Mouse (Mus musculus) liver, postnatal 0 days (tissue): ENCODE data around the gene Fgd1. TPM values are rescaled to one million over a fixed set of nuclear protein-coding genes. Genes with fewer than 3 reads are reported as not detected.

Experiments
- ATAC-seq: fragments of 200-750 bp; cut with Nextera tagmentation; 2 replicates; pipeline ENCODE4 v1.8.0; 2017; ENCODE audit warnings: mild to moderate bottlenecking, moderate library complexity
- DNase-seq: peaks from one replicate; pipeline ENCODE4 v3.0.0-alpha.2; 2016
- H3K27ac ChIP-seq: fragments of 300-500 bp; sonication (generic); 2 replicates; pipeline ENCODE4 v1.5.1; 2014; ENCODE audit warnings: antibody characterized with exemption, moderate library complexity, mild to moderate bottlenecking, low read depth
- H3K27me3 ChIP-seq: fragments of 300-500 bp; sonication (generic); 2 replicates; pipeline ENCODE4 v1.6.1; 2014; ENCODE audit warnings: low read length, control low read depth, mixed read lengths; ENCODE audit not compliant: insufficient read depth
- H3K36me3 ChIP-seq: fragments of 300-500 bp; sonication (generic); replicated peaks from 2 replicates; pipeline ENCODE4 v1.6.1; 2014; ENCODE audit warnings: mild to moderate bottlenecking, control low read depth, low read length, moderate library complexity, mixed read lengths; ENCODE audit not compliant: insufficient read depth
- H3K4me1 ChIP-seq: fragments of 300-500 bp; sonication (generic); 2 replicates; pipeline ENCODE4 v1.6.1; 2014; ENCODE audit warnings: antibody characterized with exemption, mild to moderate bottlenecking, control low read depth; ENCODE audit not compliant: insufficient read depth
- H3K4me2 ChIP-seq: fragments of 300-500 bp; sonication (generic); 2 replicates; pipeline ENCODE4 v1.6.1; 2014; ENCODE audit warnings: low read depth, mild to moderate bottlenecking, low read length, moderate library complexity, mixed read lengths
- H3K4me3 ChIP-seq: fragments of 300-500 bp; sonication (generic); 2 replicates; pipeline ENCODE4 v1.5.1; 2014; ENCODE audit warnings: low read depth, low read length
- H3K9ac ChIP-seq: fragments of 300-500 bp; sonication (generic); replicated peaks from 2 replicates; pipeline ENCODE4 v1.6.1; 2014; ENCODE audit warnings: mild to moderate bottlenecking, moderate library complexity
- H3K9me3 ChIP-seq: fragments of 300-500 bp; sonication (generic); 2 replicates; pipeline ENCODE4 v1.6.1; 2016; ENCODE audit warnings: mild to moderate bottlenecking, control low read depth, low read length, mixed read lengths
- CTCF ChIP-seq: sonication (generic); IDR thresholded peaks from 2 replicates; pipeline ENCODE4 v1.5.1; 2016; ENCODE audit warnings: antibody characterized with exemption, low read depth
- EP300 ChIP-seq: IDR thresholded peaks from 2 replicates; pipeline ENCODE4 v1.6.1; 2016; ENCODE audit warnings: antibody characterized with exemption, low read depth, mild to moderate bottlenecking
- WGBS: fragments of 180-500 bp; shearing (Covaris S2); extraction: QIAGEN DNeasy Blood & Tissue Kit; methylation state at CpG from one replicate; pipeline ENCODE4 v1.1.7; 2014; ENCODE audit not compliant: insufficient replicate concordance; 5-methylcytosine and 5-hydroxymethylcytosine counted together
- polyA plus RNA-seq: library from polyadenylated mRNA; unstranded; fragments of >200 nt; fragmentation: Nextera tagmentation; extraction: Ambion mirVana; gene quantifications from 2 replicates; pipeline ENCODE4 v1.2.1, GENCODE M21; 2015

Gene Fgd1
- polyA plus RNA-seq, 1 experiment from 2014 or later, result 1.1 TPM

- Histone ChIP-seq H3K4me1 (no peaks in the 10 kb centered on the region), H3K4me2 (no peak overlapping the region), H3K4me3 (no peak overlapping the region), H3K27ac (no peak overlapping the region), H3K9me3 (no peaks in the 10 kb centered on the region), H3K9ac (no peak overlapping the region), H3K36me3 (no peaks in the 10 kb centered on the region), H3K27me3 (no peaks in the 10 kb centered on the region)
- 13% methylated on average over 7 of the region's 7 CpGs for WGBS
- ATAC-seq (peak; percentile 50; the same call in 1 of the 2 replicates), DNase-seq (peak; percentile 16)
- TF ChIP-seq CTCF (peak; percentile 67), EP300 (no peak)
Observed at GRCm38 (mm10) chrX:151116795-151117194, 70.8 kb downstream of the Fgd1 start.

GRCm38 (mm10) chrX:151117432-151117831 is 71.5 kb downstream of the Fgd1 start:
- Histone ChIP-seq H3K4me2 (no peak overlapping the region), H3K27ac (no peak overlapping the region), H3K4me3 (no peak overlapping the region), H3K9ac (no peak overlapping the region), H3K4me1 (no peaks in the 10 kb centered on the region), H3K27me3 (no peaks in the 10 kb centered on the region), H3K9me3 (no peaks in the 10 kb centered on the region), H3K36me3 (no peaks in the 10 kb centered on the region)
- ATAC-seq, result no peak
- TF ChIP-seq CTCF, result peak; percentile 51
- TF ChIP-seq EP300, result no peak
- DNase-seq, result no peak
- 9% methylated on average over 2 of the region's 2 CpGs for WGBS

GRCm38 (mm10) chrX:151123933-151124332 is 78.0 kb downstream of the Fgd1 start:
- H3K27ac ChIP-seq, result no peak overlapping the region
- H3K9ac ChIP-seq, result no peak overlapping the region
- no peak overlapping the region for H3K4me2 ChIP-seq
- H3K9me3 ChIP-seq, result no peaks in the 10 kb centered on the region
- TF ChIP-seq CTCF (no peak), EP300 (no peak)
- no peaks in the 10 kb centered on the region for H3K27me3 ChIP-seq
- WGBS, result 63% methylated on average over 2 of the region's 2 CpGs
- ATAC-seq (no peak), DNase-seq (no peak)
- H3K36me3 ChIP-seq, result no peaks in the 10 kb centered on the region
- H3K4me1 ChIP-seq, result no peaks in the 10 kb centered on the region
- H3K4me3 ChIP-seq, result no peak overlapping the region

- H3K4me1 ChIP-seq, result no peaks in the 10 kb centered on the region
- H3K27ac ChIP-seq, result no peak overlapping the region
- ATAC-seq (no peak), DNase-seq (no peak)
- H3K9ac ChIP-seq, result no peak overlapping the region
- WGBS, result 68% methylated on average over 3 of the region's 3 CpGs
- no peaks in the 10 kb centered on the region for H3K27me3 ChIP-seq
- no peaks in the 10 kb centered on the region for H3K9me3 ChIP-seq
- no peak overlapping the region for H3K4me3 ChIP-seq
- H3K4me2 ChIP-seq, result no peak overlapping the region
- no peaks in the 10 kb centered on the region for H3K36me3 ChIP-seq
- TF ChIP-seq CTCF, result peak; percentile 39
- TF ChIP-seq EP300, result no peak
Observed at GRCm38 (mm10) chrX:151130493-151130892, 84.5 kb downstream of the Fgd1 start.

- Histone ChIP-seq H3K4me1 (no peaks in the 10 kb centered on the region), H3K27ac (no peak overlapping the region), H3K9ac (no peak overlapping the region), H3K36me3 (no peaks in the 10 kb centered on the region), H3K4me2 (no peak overlapping the region), H3K9me3 (no peaks in the 10 kb centered on the region), H3K4me3 (no peak overlapping the region), H3K27me3 (no peaks in the 10 kb centered on the region)
- WGBS, result 30% methylated on average over 10 of the region's 10 CpGs
- DNase-seq (no peak), ATAC-seq (no peak)
- TF ChIP-seq CTCF, result peak; percentile 45
- TF ChIP-seq EP300, result no peak
Observed at GRCm38 (mm10) chrX:151132785-151133184, 86.8 kb downstream of the Fgd1 start.

Other genes with a start within 250 kb of the Fgd1 start
- gene Maged2, start 231.8 kb upstream of the Fgd1 start, polyA plus RNA-seq, result 30.0 and 32.1 TPM in 2 replicates
- gene Gnl3l, start 28.8 kb upstream of the Fgd1 start, polyA plus RNA-seq, result 5.4 and 7.0 TPM in 2 replicates
- 9.4 and 9.9 TPM in 2 replicates for gene Tsr2, start 50.4 kb downstream of the Fgd1 start, polyA plus RNA-seq
- gene Wnk3, start 151.9 kb downstream of the Fgd1 start, polyA plus RNA-seq, result not detected in 2 replicates